Mouse (Mus musculus) hindbrain, embryonic 10.5 days (tissue): ENCODE measurements around the gene Aff3. TPM values are rescaled to one million over a fixed set of nuclear protein-coding genes. Genes with fewer than 3 reads are reported as not detected.

Experiments used
- DNase-seq: peaks from one replicate; pipeline ENCODE4 v3.0.0-alpha.2; 2017; ENCODE audit warnings: low spot score
- H3K27ac ChIP-seq: fragments of 300-500 bp; sonication (generic); 2 replicates; pipeline ENCODE4 v1.5.1; 2016; ENCODE audit warnings: mild to moderate bottlenecking, moderate library complexity
- H3K27me3 ChIP-seq: fragments of 300-500 bp; sonication (generic); 2 replicates; pipeline ENCODE4 v1.6.1; 2016; ENCODE audit warnings: mild to moderate bottlenecking; ENCODE audit not compliant: poor library complexity, insufficient read depth, severe bottlenecking
- H3K36me3 ChIP-seq: fragments of 300-500 bp; sonication (generic); 2 replicates; pipeline ENCODE4 v1.6.1; 2016; ENCODE audit warnings: mild to moderate bottlenecking, moderate library complexity
- H3K4me1 ChIP-seq: fragments of 300-500 bp; sonication (generic); replicated peaks from 2 replicates; pipeline ENCODE4 v1.6.1; 2016; ENCODE audit warnings: mild to moderate bottlenecking
- H3K4me3 ChIP-seq: fragments of 300-500 bp; sonication (generic); 2 replicates; pipeline ENCODE4 v1.5.1; 2016; ENCODE audit warnings: mild to moderate bottlenecking, moderate library complexity
- H3K9me3 ChIP-seq: fragments of 300-500 bp; sonication (generic); 2 replicates; pipeline ENCODE4 v1.6.1; 2016; ENCODE audit warnings: mild to moderate bottlenecking, moderate library complexity
- WGBS: fragments of 180-500 bp; shearing (Covaris S2); methylation state at CpG from one replicate; pipeline ENCODE4 v1.1.7; 2016; 5-methylcytosine and 5-hydroxymethylcytosine counted together
- polyA plus RNA-seq: library from polyadenylated mRNA; unstranded; fragments of >200 nt; fragmentation: Nextera tagmentation; extraction: Ambion mirVana; gene quantifications from 2 replicates; pipeline ENCODE4 v1.2.1, GENCODE M21; 2016

The Aff3 gene
- polyA plus RNA-seq, 1 experiment from 2014 or later: 11.4 TPM

DNA sequence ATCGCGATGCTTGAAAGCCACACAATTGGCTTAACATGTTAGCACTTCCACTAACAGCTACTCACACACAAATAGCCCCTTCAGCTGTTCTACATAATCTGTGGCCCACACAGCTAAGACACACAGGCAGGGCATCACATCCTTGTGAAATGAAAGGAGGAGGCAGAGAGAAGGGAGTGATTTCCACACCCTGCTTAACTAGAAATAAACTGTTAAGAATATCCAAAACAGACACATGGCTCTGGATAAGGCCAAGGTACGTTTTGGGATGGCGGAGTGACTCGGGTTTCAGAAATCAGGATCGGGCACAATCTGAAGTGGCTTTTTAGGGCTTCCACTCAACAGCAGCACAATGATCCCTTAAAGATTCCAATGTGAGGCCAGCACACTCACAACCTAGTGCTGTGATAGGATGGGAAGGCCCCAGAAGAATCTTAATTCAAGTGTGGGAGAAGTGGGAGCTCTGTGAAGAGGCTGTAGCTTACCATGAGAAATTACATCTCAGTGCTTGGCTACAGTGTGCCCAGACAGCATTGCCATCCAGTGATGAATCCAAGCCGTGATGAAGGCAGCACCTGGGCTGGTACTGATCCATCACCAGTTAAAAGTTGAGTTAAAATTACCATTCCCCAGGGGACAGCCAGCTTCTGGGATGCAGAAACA, 214.8 kb downstream of the Aff3 start:
- H3K27ac ChIP-seq: peak overlapping the region; percentile 60; the same call in 1 of the 2 replicates
- H3K4me1 ChIP-seq: peaks cover 59% of the 10 kb centered on the region
- H3K4me3 ChIP-seq: no peak overlapping the region
- no peaks in the 10 kb centered on the region for H3K36me3 ChIP-seq
- no peak for DNase-seq
- 84% methylated on average over 7 of the region's 7 CpGs for WGBS
- no peaks in the 10 kb centered on the region for H3K9me3 ChIP-seq
- no peaks in the 10 kb centered on the region for H3K27me3 ChIP-seq

- DNase-seq: no peak
- 78% methylated on average over 3 of the region's 3 CpGs for WGBS
- Histone ChIP-seq H3K27me3 (no peaks in the 10 kb centered on the region), H3K4me1 (peaks cover 65% of the 10 kb centered on the region), H3K4me3 (no peak overlapping the region), H3K36me3 (no peaks in the 10 kb centered on the region), H3K9me3 (no peaks in the 10 kb centered on the region), H3K27ac (peak overlapping the region; percentile 59; the same call in 1 of the 2 replicates)
These were observed 215.9 kb downstream of the Aff3 start for GRCm38 (mm10) chr1:38448854-38449253.

DNA sequence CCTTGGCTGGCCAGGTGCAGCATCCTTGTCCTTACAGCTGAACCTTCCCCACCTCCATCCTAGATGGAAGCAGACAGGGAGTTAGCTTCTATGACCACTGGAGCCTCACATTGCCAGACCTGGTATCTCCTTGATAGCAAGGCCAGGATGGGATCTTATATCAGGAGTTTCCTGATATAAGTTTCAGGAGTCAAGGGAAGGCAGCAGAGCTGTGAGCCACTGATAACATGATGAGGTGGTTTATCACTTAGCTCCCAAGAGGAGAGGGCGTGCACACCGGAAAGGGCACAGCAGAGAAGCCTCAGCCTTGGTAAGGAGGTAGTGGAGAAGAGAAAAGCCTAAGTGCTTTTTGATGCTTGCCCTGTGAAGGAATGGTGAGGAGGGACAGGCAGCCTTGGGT, 217.2 kb downstream of the Aff3 start:
- H3K36me3 ChIP-seq: no peaks in the 10 kb centered on the region
- no peaks in the 10 kb centered on the region for H3K9me3 ChIP-seq
- H3K27me3 ChIP-seq: no peaks in the 10 kb centered on the region
- 0 out of 2 replicates have a peak overlapping the region, but pooled peaks have one; percentile 35 for H3K27ac ChIP-seq
- H3K4me1 ChIP-seq: peaks cover 78% of the 10 kb centered on the region
- no peak overlapping the region for H3K4me3 ChIP-seq
- no peak for DNase-seq
- 87% methylated on average over 2 of the region's 2 CpGs for WGBS

DNA sequence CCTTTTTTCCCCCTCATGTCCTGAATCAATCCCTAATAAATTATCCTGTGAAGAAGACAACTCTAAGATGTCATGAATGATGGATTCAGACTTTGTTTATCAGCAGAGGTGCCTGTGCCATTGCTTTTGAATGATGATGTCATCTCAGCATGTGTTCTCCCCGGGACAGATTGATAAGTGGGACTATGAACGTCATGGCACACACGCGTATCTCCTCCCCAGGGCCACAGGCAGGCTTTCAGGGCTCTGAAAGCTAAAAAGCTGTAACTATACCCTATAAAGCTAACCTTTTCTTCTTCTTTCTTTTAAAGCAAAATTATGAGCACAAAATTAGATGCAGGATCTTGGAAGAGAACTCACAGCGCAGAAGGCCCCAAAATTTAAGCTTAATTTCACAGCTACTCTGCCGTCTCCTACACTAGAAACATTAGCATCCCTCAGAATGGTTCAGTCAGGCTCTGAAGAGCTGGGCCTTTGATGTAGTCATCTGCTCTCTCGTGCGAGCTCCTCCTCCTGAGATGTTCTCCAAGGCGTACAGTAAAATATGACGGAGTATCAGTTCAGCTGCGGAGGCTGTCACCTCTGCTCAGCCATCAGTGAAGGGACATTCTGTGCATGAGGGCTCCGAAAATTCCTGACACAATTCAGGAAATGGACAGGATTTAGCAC, 218.5 kb downstream of the Aff3 start:
- WGBS: 77% methylated on average over 12 of the region's 12 CpGs
- Histone ChIP-seq H3K27ac (no peak overlapping the region), H3K9me3 (no peaks in the 10 kb centered on the region), H3K36me3 (no peaks in the 10 kb centered on the region), H3K27me3 (no peaks in the 10 kb centered on the region), H3K4me1 (peaks cover 87% of the 10 kb centered on the region), H3K4me3 (no peak overlapping the region)
- DNase-seq: no peak

- 81% methylated on average over 3 of the region's 3 CpGs for WGBS
- H3K4me1 ChIP-seq: peaks cover 87% of the 10 kb centered on the region
- H3K27ac ChIP-seq: 0 out of 2 replicates have a peak overlapping the region, but pooled peaks have one; percentile 72
- no peaks in the 10 kb centered on the region for H3K36me3 ChIP-seq
- H3K9me3 ChIP-seq: no peaks in the 10 kb centered on the region
- no peak for DNase-seq
- no peaks in the 10 kb centered on the region for H3K27me3 ChIP-seq
- no peak overlapping the region for H3K4me3 ChIP-seq
These were observed 221.9 kb downstream of the Aff3 start for GRCm38 (mm10) chr1:38442887-38443286.

GRCm38 (mm10) chr1:38442479-38442878, 222.3 kb downstream of the Aff3 start:
- Histone ChIP-seq H3K27me3 (no peaks in the 10 kb centered on the region), H3K4me3 (no peak overlapping the region), H3K9me3 (no peaks in the 10 kb centered on the region), H3K27ac (peak overlapping the region; percentile 72), H3K36me3 (no peaks in the 10 kb centered on the region), H3K4me1 (peaks cover 88% of the 10 kb centered on the region)
- no peak for DNase-seq
- WGBS: 58% methylated on average over 9 of the region's 9 CpGs

DNA sequence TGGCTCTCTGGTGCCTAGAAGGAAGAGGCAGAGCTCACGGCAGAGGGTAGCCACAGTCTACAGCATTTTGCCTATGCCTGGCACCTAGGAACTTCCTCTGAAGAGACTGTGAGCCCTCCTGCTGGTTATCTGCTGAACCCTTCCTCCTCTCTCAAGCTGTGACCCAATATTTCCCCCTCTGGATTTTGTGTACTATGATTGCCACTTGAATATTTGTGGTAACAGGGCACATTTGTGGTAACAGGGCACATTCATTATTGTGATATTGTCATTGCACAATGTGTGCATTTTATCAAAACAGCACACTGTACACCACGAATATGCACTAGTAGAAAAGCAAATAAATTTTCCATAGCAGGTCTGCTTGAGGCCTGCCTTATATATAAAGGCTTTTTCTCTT, 223.0 kb downstream of the Aff3 start:
- H3K9me3 ChIP-seq: no peaks in the 10 kb centered on the region
- no peaks in the 10 kb centered on the region for H3K27me3 ChIP-seq
- peak overlapping the region; percentile 72; the same call in 1 of the 2 replicates for H3K27ac ChIP-seq
- DNase-seq: no peak
- H3K36me3 ChIP-seq: no peaks in the 10 kb centered on the region
- WGBS: 57% methylated on average over 2 of the region's 2 CpGs
- H3K4me3 ChIP-seq: no peak overlapping the region
- H3K4me1 ChIP-seq: peaks cover 91% of the 10 kb centered on the region

- no peaks in the 10 kb centered on the region for H3K36me3 ChIP-seq
- H3K4me1 ChIP-seq: peaks cover 89% of the 10 kb centered on the region
- no peaks in the 10 kb centered on the region for H3K27me3 ChIP-seq
- WGBS: 59% methylated on average over 6 of the region's 6 CpGs
- H3K27ac ChIP-seq: peak overlapping the region; percentile 81
- no peak overlapping the region for H3K4me3 ChIP-seq
- no peaks in the 10 kb centered on the region for H3K9me3 ChIP-seq
- DNase-seq: no peak
These were observed 224.3 kb downstream of the Aff3 start for GRCm38 (mm10) chr1:38440471-38440815.

- Histone ChIP-seq H3K27me3 (no peaks in the 10 kb centered on the region), H3K27ac (peak overlapping the region; percentile 81), H3K36me3 (no peaks in the 10 kb centered on the region), H3K4me3 (no peak overlapping the region), H3K4me1 (peaks cover 88% of the 10 kb centered on the region), H3K9me3 (no peaks in the 10 kb centered on the region)
- whole genome bisulfite sequencing: 36% methylated on average over 4 of the region's 4 CpGs
- no peak for DNase-seq
These were observed 224.8 kb downstream of the Aff3 start for GRCm38 (mm10) chr1:38439751-38440470.

DNA sequence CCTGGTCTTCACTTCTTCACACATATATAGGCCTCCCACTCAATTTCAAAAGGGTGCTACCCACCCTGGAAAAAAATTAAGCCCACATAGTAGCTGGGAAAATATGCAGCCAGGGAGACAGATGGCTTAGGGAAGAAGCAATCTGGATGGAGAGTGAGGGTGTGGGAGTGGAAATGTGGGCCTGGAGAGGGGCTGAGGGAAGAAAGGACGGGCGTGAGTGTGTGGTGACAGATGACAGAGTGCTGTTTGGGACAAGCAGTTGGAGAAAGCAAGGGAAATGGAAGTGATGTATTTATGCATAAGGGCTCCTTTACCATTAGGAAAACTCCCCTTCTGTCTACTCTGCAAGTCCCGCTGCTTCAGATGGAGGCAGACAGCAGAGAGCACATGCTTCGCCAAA, 226.3 kb downstream of the Aff3 start:
- 44% methylated on average over 4 of the region's 4 CpGs for WGBS
- Histone ChIP-seq H3K27ac (peak overlapping the region; percentile 74), H3K4me1 (peaks cover 78% of the 10 kb centered on the region), H3K9me3 (no peaks in the 10 kb centered on the region), H3K4me3 (no peak overlapping the region), H3K36me3 (0 out of 2 replicates have a peak, but pooled peaks cover 4% of the 10 kb centered on the region), H3K27me3 (no peaks in the 10 kb centered on the region)
- DNase-seq: no peak

GRCm38 (mm10) chr1:38437671-38438070, 227.1 kb downstream of the Aff3 start:
- Histone ChIP-seq H3K36me3 (0 out of 2 replicates have a peak, but pooled peaks cover 4% of the 10 kb centered on the region), H3K27ac (peak overlapping the region; percentile 74), H3K4me1 (peaks cover 70% of the 10 kb centered on the region), H3K27me3 (no peaks in the 10 kb centered on the region), H3K4me3 (no peak overlapping the region), H3K9me3 (no peaks in the 10 kb centered on the region)
- WGBS: 62% methylated on average over 4 of the region's 4 CpGs
- DNase-seq: no peak

DNA sequence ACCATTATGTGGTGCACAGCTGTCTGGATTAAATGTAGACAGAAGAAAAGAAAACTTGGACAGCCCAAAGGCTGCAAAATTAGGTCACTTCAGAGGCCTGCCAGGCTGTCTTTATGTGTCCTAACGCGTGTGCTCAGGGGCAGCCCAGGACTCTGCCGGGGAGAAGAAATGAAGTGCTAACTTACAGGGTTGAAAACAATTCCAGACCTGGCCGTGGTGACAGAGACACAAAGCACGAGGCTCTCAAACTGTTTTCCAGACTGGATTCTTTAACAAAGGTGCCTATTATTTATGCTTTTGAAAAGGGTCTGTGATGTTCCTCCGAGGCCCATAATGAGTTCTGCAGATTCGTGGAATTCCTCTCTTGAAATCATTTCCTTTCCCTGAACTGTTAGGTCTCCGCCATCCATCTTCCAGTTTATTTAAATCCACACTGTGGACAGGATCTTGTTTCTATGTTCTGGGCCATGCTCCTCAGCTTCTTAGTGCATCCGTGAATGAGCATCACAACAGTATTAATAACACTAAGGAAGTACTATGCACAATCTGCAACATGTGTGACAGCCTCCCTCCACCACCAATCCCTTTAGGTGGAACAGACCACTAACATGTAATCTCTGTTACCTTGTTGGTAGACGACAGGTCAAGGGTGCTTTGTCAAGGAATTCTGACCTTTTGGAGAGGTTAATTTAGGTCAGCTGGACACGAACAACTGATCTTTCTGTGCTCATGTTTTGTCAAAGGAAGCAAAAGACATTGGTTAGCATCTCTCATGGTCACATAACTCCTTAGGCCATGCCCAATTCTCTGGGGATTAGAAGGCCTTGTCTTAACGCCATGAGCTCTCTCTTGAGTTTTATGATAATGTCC, 228.0 kb downstream of the Aff3 start:
- peaks cover 61% of the 10 kb centered on the region for H3K4me1 ChIP-seq
- no peaks in the 10 kb centered on the region for H3K27me3 ChIP-seq
- H3K4me3 ChIP-seq: no peak overlapping the region
- peak overlapping the region; percentile 75 for H3K27ac ChIP-seq
- no peaks in the 10 kb centered on the region for H3K9me3 ChIP-seq
- no peak for DNase-seq
- 22% methylated on average over 12 of the region's 12 CpGs for WGBS
- 0 out of 2 replicates have a peak, but pooled peaks cover 4% of the 10 kb centered on the region for H3K36me3 ChIP-seq
